Mouse (Mus musculus) brain, embryonic 14.5 days (tissue): ENCODE measurements around the gene Sec22b. TPM values are rescaled to one million over a fixed set of nuclear protein-coding genes. Genes with fewer than 3 reads are reported as not detected.

Experiments used
- DNase-seq: peaks from one replicate; pipeline ENCODE4 v3.0.0-alpha.2; 2011; ENCODE audit warnings: low read depth
- CTCF ChIP-seq: fragments of 200-500 bp; IDR thresholded peaks from 2 replicates; pipeline ENCODE4 v1.5.1; 2012; ENCODE audit warnings: inconsistent platforms, mild to moderate bottlenecking, moderate library complexity, borderline replicate concordance; ENCODE audit not compliant: insufficient read depth, insufficient read length; ENCODE audit errors: extremely low read depth
- POLR2A ChIP-seq: fragments of 200-500 bp; IDR thresholded peaks from 2 replicates; pipeline ENCODE4 v1.6.1; 2012; ENCODE audit warnings: mild to moderate bottlenecking, inconsistent platforms, borderline replicate concordance; ENCODE audit not compliant: poor library complexity, insufficient read depth, insufficient read length, severe bottlenecking; ENCODE audit errors: extremely low read depth
- polyA plus RNA-seq: library from polyadenylated mRNA; depleted of rRNA; stranded (reverse); fragments of >200 nt; gene quantifications from 2 replicates; pipeline ENCODE4 v1.2.3, GENCODE M21; 2012

The Sec22b gene
- polyA plus RNA-seq, 1 experiment, result 53.4 TPM

- DNase-seq, result peak; percentile 38
- no peak for TF ChIP-seq CTCF
These were observed 43.5 kb downstream of the Sec22b start for GRCm38 (mm10) chr3:97944462-97944861.

GRCm38 (mm10) chr3:97946439-97946838, 45.4 kb downstream of the Sec22b start:
- peak; percentile 17 for DNase-seq
- no peak for TF ChIP-seq POLR2A

GRCm38 (mm10) chr3:97948518-97948917, 47.5 kb downstream of the Sec22b start:
- no peak for DNase-seq
- no peak for TF ChIP-seq POLR2A
- TF ChIP-seq CTCF, result no peak

DNA sequence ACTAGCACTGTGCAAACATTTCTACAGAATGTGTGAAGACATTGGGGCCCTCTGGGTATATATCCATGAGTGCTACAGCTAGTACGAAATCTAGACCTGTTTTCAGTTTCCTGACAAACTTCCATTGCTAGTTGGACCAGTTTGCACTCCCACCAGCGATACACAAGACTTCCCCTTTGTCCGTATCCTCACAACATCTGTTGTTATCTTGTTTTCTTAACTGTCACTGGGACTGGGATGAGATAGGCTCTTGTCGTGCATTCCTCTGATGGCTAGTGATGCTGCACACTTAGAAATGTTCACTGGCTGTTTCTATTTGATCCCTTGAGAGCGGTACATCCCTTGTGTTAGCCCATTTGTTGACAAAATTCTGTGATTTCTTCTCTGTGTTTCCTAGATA, 49.0 kb downstream of the Sec22b start:
- TF ChIP-seq CTCF (no peak), POLR2A (no peak)
- DNase-seq, result no peak

- DNase-seq, result no peak
- TF ChIP-seq CTCF (no peak), POLR2A (no peak)
These were observed 50.1 kb downstream of the Sec22b start for GRCm38 (mm10) chr3:97951134-97951533.

- TF ChIP-seq POLR2A (no peak), CTCF (no peak)
- no peak for DNase-seq
These were observed 52.2 kb downstream of the Sec22b start for GRCm38 (mm10) chr3:97953196-97953595.

DNA sequence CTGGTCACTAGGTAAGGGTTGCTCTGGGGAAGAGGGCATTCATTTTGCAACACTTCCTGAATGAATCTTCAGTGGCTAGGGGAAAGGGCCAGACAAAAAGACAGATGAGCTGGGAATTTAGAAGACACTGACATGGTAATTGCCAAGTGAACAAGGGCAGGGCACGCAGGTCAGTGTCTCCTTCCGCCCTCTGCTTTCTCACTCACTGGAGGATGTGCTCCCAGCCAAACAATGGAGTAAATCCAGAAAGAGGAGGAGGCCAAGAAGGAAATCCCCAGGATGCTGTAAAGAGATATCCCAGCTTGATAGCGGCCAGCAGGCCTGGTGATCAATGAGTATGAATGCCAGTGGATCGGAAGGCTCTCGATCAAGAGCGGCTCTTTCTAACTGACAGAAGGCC, 55.3 kb downstream of the Sec22b start:
- DNase-seq, result no peak
- no peak for TF ChIP-seq POLR2A
- no peak for TF ChIP-seq CTCF

DNA sequence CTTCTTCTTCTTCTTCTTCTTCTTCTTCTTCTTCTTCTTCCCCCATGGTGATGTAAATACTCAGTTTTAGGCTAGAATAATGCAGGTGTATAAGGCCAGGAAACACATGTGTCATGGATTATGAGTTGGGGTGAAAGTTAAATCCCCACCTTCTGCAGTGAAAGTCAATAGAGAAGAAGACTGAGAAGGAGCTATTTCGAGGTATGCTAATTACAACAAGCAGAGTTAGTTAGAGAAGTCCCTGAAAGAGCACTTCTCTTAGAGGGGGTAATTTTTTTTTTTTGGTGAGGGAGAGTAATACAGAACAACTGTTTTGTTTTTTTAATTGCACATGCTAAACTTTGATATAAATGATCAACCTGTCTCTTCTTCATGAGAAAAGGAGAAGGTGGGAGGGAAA, 55.9 kb downstream of the Sec22b start:
- TF ChIP-seq CTCF (no peak), POLR2A (no peak)
- no peak for DNase-seq

GRCm38 (mm10) chr3:97960783-97961594, 60.0 kb downstream of the Sec22b start:
- TF ChIP-seq POLR2A, result no peak
- TF ChIP-seq CTCF, result no peak
- peak; percentile 37 for DNase-seq

GRCm38 (mm10) chr3:97961962-97962361, 61.0 kb downstream of the Sec22b start:
- DNase-seq, result no peak
- TF ChIP-seq CTCF (no peak), POLR2A (no peak)

- no peak for TF ChIP-seq POLR2A
- DNase-seq, result no peak
These were observed 63.9 kb downstream of the Sec22b start for GRCm38 (mm10) chr3:97964878-97965353.

DNA sequence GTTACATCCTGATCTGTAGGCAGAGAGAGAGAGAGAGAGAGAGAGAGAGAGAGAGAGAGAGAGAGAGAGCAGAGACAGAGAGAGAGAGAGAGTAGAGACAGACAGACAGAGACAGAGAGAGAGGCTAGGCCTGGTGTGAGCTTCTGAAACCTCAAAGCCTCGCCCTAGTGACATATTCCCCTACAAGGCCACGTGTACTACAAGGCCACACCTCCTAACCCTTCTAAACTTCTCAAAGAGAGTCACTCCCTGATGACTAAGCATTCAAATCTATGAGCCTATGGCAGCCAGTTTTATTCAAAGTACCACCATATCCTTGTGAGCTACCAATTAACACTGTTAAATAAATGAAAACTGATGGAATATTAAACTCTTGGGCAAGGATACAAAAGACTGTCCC, 66.6 kb downstream of the Sec22b start:
- no peak for TF ChIP-seq CTCF
- no peak for TF ChIP-seq POLR2A
- no peak for DNase-seq

DNA sequence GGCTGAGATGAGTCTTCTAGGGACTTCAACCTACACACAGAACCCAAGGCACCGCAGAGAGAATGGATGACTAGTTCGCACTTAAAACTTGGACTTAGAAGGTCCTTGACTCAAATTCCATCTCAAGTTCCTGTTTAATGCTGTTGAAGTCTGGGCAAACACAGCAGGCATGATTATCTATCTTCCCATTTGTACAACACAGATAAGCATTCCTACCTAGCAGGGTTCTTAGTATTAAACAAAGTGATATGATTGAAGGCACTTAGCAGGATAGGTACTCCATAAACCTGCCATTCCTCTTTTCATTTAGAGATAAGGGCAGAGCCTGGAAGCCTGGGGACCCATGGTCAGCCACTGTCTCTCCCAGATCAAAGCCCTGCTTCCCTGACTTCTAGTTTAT, 67.2 kb downstream of the Sec22b start:
- DNase-seq, result no peak
- TF ChIP-seq POLR2A (no peak), CTCF (no peak)

DNA sequence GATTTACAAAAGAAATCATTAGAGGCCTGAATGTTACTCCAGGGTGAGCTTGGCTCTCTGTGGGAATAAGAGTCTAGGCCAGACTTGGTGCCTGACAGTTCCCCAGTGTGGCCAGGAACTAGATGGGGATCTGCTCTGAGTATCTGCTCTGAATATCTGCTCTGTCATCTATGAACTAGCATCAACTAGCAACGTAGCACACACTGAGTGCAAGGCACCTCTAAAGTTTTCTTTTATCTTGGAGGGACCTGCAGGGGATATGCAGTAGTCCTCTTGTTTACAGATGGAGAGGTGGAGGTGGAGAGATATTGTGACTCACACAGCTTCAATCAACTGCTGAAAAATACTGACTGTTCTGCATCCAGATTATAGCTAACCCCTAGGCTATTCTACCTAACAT, 68.0 kb downstream of the Sec22b start:
- no peak for DNase-seq
- TF ChIP-seq POLR2A (no peak), CTCF (no peak)
